Mouse (Mus musculus) cerebellum, postnatal 4 days (tissue): ENCODE data around the gene Btla.

Experiments used
- DNase-seq, 2 experiments: peaks; one replicate each; pipeline ENCODE4 v3.0.0; 2022; ENCODE audit warnings: low spot score in 2 of 2, mixed read lengths in 1 of 2

Btla gene

GRCm38 (mm10) chr16:45257567-45257966 is 33.5 kb downstream of the Btla start:
- no peak for DNase-seq

DNA sequence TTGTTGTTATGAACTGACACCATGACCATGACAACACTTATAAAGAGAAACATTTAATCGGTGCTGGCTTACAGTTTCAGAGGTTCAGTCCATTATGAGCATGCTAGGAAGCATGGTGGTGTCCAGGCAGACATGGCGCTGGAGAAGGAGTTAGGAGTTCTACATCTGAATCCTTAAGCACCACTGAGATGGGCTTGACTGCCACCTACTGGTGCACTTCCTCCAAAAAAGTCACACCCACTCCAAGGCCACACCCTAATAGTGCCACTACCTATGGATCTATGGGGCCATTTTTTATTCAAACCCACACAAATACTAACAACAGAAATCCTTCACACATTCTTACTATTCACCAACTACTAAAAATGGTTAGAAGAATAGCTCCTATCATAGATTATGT is 35.5 kb downstream of the Btla start:
- DNase-seq: no peak

- DNase-seq: no peak
These were observed 37.2 kb downstream of the Btla start for GRCm38 (mm10) chr16:45261321-45261720.

DNA sequence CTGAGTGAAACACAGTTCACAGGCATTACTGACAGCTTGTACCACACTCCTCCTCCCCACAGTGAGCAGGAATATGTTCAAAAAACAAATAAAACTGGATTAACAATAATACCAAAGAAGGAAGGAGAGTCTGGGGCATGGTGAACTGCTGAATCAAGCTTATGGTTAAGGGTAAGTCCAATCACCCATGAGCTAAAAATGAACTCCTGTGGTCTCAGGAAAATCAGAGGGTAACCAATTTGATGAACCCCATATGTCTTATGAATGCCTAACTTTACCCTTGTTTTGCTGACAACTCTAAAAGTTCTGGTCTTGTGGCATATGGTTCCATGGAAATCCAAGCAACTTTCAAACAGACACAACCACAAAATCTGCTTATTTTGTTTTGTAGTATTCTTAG is 37.9 kb downstream of the Btla start:
- DNase-seq: no peak

- DNase-seq: no peak
These were observed 45.8 kb downstream of the Btla start for GRCm38 (mm10) chr16:45269886-45270285.

DNA sequence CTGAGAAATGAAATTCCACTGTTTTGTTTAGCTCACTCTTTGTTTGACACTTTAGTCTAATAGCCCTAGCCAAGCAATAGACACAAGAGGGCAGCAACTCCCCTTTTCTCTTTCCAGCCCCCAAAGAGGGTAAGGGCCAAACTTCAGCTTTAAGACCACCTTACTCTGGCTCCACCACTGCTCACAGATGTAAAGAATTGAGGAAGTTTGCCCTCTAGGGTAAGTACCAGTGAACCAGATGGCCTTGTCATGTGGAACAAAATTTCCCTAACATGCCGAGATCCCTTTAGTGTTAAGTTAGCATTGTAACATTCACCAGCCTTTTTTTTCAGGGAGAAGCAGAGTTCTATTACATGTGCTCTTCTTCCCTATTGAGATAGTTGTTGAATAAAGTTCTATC is 59.0 kb downstream of the Btla start:
- no peak for DNase-seq

DNA sequence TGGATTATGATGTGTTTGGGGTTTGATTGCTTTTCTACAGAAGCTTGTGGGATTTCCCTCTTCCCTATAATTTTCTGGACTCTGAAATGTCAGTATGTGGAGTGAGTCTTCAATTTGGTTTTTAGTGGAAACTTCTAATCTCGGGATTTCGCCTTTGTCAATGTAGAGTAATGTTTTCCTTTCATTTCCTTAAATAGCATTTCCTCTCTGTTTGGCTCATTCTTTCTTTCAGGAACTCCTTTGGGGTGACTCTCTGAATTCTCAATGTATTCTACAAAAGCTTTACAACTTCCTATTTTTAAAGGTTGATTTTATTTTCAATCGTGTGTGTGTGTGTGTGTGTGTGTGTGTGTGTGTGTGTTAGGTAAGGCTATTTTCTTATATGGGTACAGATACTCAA is 73.7 kb downstream of the Btla start:
- DNase-seq: no peak
